8 mouse cellular contexts compared by ENCODE assay signal in the genomic region with DNA sequence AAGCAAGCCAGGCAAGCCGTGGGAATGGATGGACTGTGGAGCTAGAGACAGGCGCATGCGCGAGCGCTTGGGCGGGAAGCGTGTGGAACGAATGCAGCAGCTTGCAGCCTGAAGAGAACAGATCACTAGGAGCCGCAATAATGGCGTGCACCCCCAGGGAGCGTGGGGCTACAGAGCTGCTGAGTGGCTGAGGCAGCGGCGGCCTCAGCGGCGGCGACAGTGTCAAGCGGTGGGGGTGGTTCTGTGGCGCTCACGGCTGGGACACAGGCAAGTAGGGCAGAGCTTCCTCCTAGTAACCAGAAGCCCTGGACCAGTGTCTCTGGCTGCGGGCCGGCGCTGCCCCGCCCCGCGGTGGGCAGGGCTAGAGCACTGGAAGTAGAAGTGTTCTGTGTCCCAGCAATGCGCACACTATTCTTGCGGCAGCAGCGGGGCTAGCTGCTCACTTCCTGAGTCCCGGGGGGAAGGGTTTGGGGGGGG. TPM values are rescaled to one million over a fixed set of nuclear protein-coding genes. Genes with fewer than 3 reads are reported as not detected.
DNase-seq lines count a peak whose midpoint lies in the region; ATAC-seq lines count a peak whose summit lies in the region.

No protein-coding gene starts in this region.

- H3K27me3 ChIP-seq in hindbrain, embryonic 16.5 days (replicated peaks; ENCODE audit: control insufficient read depth, insufficient read depth, low read length) = no peaks in the 10 kb centered on the region

- no peaks in the 10 kb centered on the region for H3K9me3 ChIP-seq in hindbrain, embryonic 16.5 days (ENCODE audit: control insufficient read depth, low read length)

- H3K9ac ChIP-seq in hindbrain, embryonic 16.5 days (ENCODE audit: low read depth, low read length) = peak overlapping the region; percentile 67

- H3K4me3 ChIP-seq in hindbrain, embryonic 16.5 days (ENCODE audit: low read length) = peak overlapping the region; percentile 68
- peak overlapping the region; percentile 39 for H3K4me3 ChIP-seq in macrophage (ENCODE audit: inconsistent target)

- peak overlapping the region; percentile 94 for H3K27ac ChIP-seq in hindbrain, embryonic 16.5 days (ENCODE audit: low read depth, low read length)
- H3K27ac ChIP-seq in macrophage = 0 out of 2 replicates have a peak overlapping the region, but pooled peaks have one; percentile 22

- H3K79me2 ChIP-seq in macrophage (ENCODE audit: inconsistent target) = no peaks in the 10 kb centered on the region

- peak; percentile 87 for DNase-seq in R1 (ENCODE audit: low read depth, low spot score)
- peak; percentile 94 for DNase-seq in cerebellum, postnatal 25 days
- peak; percentile 89 to 90 for DNase-seq in frontal cortex, postnatal 36 days (ENCODE audit: low spot score in 2 of 2)
- peak; percentile 80 to 90 for DNase-seq in left cerebral cortex, adult 18-20 months (ENCODE audit: low spot score in 2 of 2)
- DNase-seq in right cerebral cortex, adult 18-20 months = peak; percentile 91
- DNase-seq in urinary bladder, postnatal 10 days (ENCODE audit: low spot score) = peak; percentile 47

- WGBS in hindbrain, embryonic 16.5 days = under 1% methylated on average over 29 of the region's 29 CpGs
- 2% methylated on average over 24 of the region's 29 CpGs for WGBS in macrophage (ENCODE audit: missing documents)

- peaks cover 4% of the 10 kb centered on the region; the same call in 1 of the 2 replicates for H3K4me1 ChIP-seq in hindbrain, embryonic 16.5 days (ENCODE audit: control insufficient read depth, insufficient read depth, low read depth, low read length)

- peak; percentile 98 for ATAC-seq in hindbrain, embryonic 16.5 days

- H3K4me2 ChIP-seq in hindbrain, embryonic 16.5 days (ENCODE audit: low read length) = peak overlapping the region; percentile 89

- no peaks in the 10 kb centered on the region for H3K36me3 ChIP-seq in hindbrain, embryonic 16.5 days (ENCODE audit: control insufficient read depth, insufficient read depth, low read length)
- no peaks in the 10 kb centered on the region for H3K36me3 ChIP-seq in macrophage (ENCODE audit: inconsistent target)

RNA-seq across cellular contexts. Expression of a gene that starts 7.3 kb away (rescaled TPM):
- polyA plus RNA-seq in hindbrain, embryonic 16.5 days (2015; fragmentation: Nextera tagmentation; extraction: Ambion mirVana) = 0.24 TPM in 1 of 2 replicates, not detected in the other
- total RNA-seq in left cerebral cortex, adult 18-20 months (2021) = not detected
- not detected for total RNA-seq in macrophage (2018; cell fraction: chromatin; rRNA removed)
- not detected for total RNA-seq in macrophage (2018; cell fraction: cytosol; rRNA removed)
- total RNA-seq in macrophage (2018; cell fraction: nucleus; rRNA removed) = not detected
- not detected in 3 replicates for polyA plus RNA-seq in macrophage (2018)

RNA-seq across cellular contexts. Expression of a gene that starts 16.9 kb away (rescaled TPM):
- polyA plus RNA-seq in hindbrain, embryonic 16.5 days (2015; fragmentation: Nextera tagmentation; extraction: Ambion mirVana) = not detected in 2 replicates
- total RNA-seq in left cerebral cortex, adult 18-20 months (2021) = not detected
- total RNA-seq in macrophage (2018; cell fraction: chromatin; rRNA removed) = not detected
- total RNA-seq in macrophage (2018; cell fraction: cytosol; rRNA removed) = not detected
- total RNA-seq in macrophage (2018; cell fraction: nucleus; rRNA removed) = not detected
- not detected in 3 replicates for polyA plus RNA-seq in macrophage (2018)

RNA-seq across cellular contexts. Expression of a gene that starts 30.5 kb away (rescaled TPM):
- not detected in 2 replicates for polyA plus RNA-seq in hindbrain, embryonic 16.5 days (2015; fragmentation: Nextera tagmentation; extraction: Ambion mirVana)
- not detected for total RNA-seq in left cerebral cortex, adult 18-20 months (2021)
- not detected for total RNA-seq in macrophage (2018; cell fraction: chromatin; rRNA removed)
- not detected for total RNA-seq in macrophage (2018; cell fraction: cytosol; rRNA removed)
- total RNA-seq in macrophage (2018; cell fraction: nucleus; rRNA removed) = not detected
- polyA plus RNA-seq in macrophage (2018) = not detected in 3 replicates

RNA-seq across cellular contexts. Expression of a gene that starts 43.9 kb away (rescaled TPM):
- not detected in 2 replicates for polyA plus RNA-seq in hindbrain, embryonic 16.5 days (2015; fragmentation: Nextera tagmentation; extraction: Ambion mirVana)
- total RNA-seq in left cerebral cortex, adult 18-20 months (2021) = not detected
- total RNA-seq in macrophage (2018; cell fraction: chromatin; rRNA removed) = not detected
- not detected for total RNA-seq in macrophage (2018; cell fraction: cytosol; rRNA removed)
- not detected for total RNA-seq in macrophage (2018; cell fraction: nucleus; rRNA removed)
- not detected in 3 replicates for polyA plus RNA-seq in macrophage (2018)

RNA-seq across cellular contexts. Expression of a gene that starts 43.9 kb away (rescaled TPM):
- not detected in 2 replicates for polyA plus RNA-seq in hindbrain, embryonic 16.5 days (2015; fragmentation: Nextera tagmentation; extraction: Ambion mirVana)
- not detected for total RNA-seq in left cerebral cortex, adult 18-20 months (2021)
- total RNA-seq in macrophage (2018; cell fraction: chromatin; rRNA removed) = not detected
- not detected for total RNA-seq in macrophage (2018; cell fraction: cytosol; rRNA removed)
- total RNA-seq in macrophage (2018; cell fraction: nucleus; rRNA removed) = not detected
- polyA plus RNA-seq in macrophage (2018) = not detected in 3 replicates

Comparison
In these comparisons a context has a peak if more than half of its experiments do, and no peak if none do; other contexts are left out.
1. Peak in every context shown above with its lines: DNase-seq, ATAC-seq, H3K4me3 ChIP-seq and H3K27ac ChIP-seq.